Mouse (Mus musculus): ENCODE results near the gene Hao1. TPM values are rescaled to one million over a fixed set of nuclear protein-coding genes. Genes with fewer than 3 reads are reported as not detected.

Gene Hao1
- total RNA-seq (2022): not detected

GRCm38 (mm10) chr2:134554221-134554727, at the start of gene Hao1:
Hao1 (minus strand) TSS chr2:134554368.
- no peak for DNase-seq (ENCODE audit: low spot score in 2 of 2)

- no peak for DNase-seq (ENCODE audit: low spot score in 2 of 2)
Measured at GRCm38 (mm10) chr2:134591081-134591694, 37.0 kb upstream of the Hao1 start.

- DNase-seq (ENCODE audit: low spot score in 2 of 2): no peak
Measured at GRCm38 (mm10) chr2:134585243-134585642, 31.1 kb upstream of the Hao1 start.

GRCm38 (mm10) chr2:134559422-134559821, 5.3 kb upstream of the Hao1 start:
- no peak for DNase-seq (ENCODE audit: low spot score in 2 of 2)

GRCm38 (mm10) chr2:134552358-134552757, 1.8 kb downstream of the Hao1 start:
- DNase-seq (ENCODE audit: low spot score in 2 of 2): no peak

- peak; percentile 13 to 67 for DNase-seq (ENCODE audit: low spot score in 2 of 2)
Measured at GRCm38 (mm10) chr2:134549770-134550169, 4.4 kb downstream of the Hao1 start.

- no peak for DNase-seq (ENCODE audit: low spot score in 2 of 2)
Measured at GRCm38 (mm10) chr2:134545116-134545515, 9.1 kb downstream of the Hao1 start.

GRCm38 (mm10) chr2:134544321-134545065, 9.7 kb downstream of the Hao1 start:
- no peak for DNase-seq (ENCODE audit: low spot score in 2 of 2)

GRCm38 (mm10) chr2:134543501-134543900, 10.7 kb downstream of the Hao1 start:
- no peak for DNase-seq (ENCODE audit: low spot score in 2 of 2)

- DNase-seq (ENCODE audit: low spot score in 2 of 2): no peak
Measured at GRCm38 (mm10) chr2:134541019-134541418, 13.1 kb downstream of the Hao1 start.

- DNase-seq (ENCODE audit: low spot score in 2 of 2): no peak
Measured at GRCm38 (mm10) chr2:134538451-134538850, 15.7 kb downstream of the Hao1 start.

GRCm38 (mm10) chr2:134528122-134528810, 25.9 kb downstream of the Hao1 start:
- DNase-seq (ENCODE audit: low spot score in 2 of 2): no peak

- no peak for DNase-seq (ENCODE audit: low spot score in 2 of 2)
Measured at GRCm38 (mm10) chr2:134527419-134528114, 26.6 kb downstream of the Hao1 start.

- no peak for DNase-seq (ENCODE audit: low spot score in 2 of 2)
Measured at GRCm38 (mm10) chr2:134518042-134518441, 36.1 kb downstream of the Hao1 start.

GRCm38 (mm10) chr2:134499777-134500176, 54.4 kb downstream of the Hao1 start:
- no peak for DNase-seq (ENCODE audit: low spot score in 2 of 2)

GRCm38 (mm10) chr2:134498450-134498849, 55.7 kb downstream of the Hao1 start:
- no peak for DNase-seq (ENCODE audit: low spot score in 2 of 2)

GRCm38 (mm10) chr2:134488671-134489070, 65.5 kb downstream of the Hao1 start:
- no peak for DNase-seq (ENCODE audit: low spot score in 2 of 2)

- DNase-seq (ENCODE audit: low spot score in 2 of 2): no peak
Measured at GRCm38 (mm10) chr2:134486055-134486834, 67.9 kb downstream of the Hao1 start.

GRCm38 (mm10) chr2:134482683-134483082, 71.5 kb downstream of the Hao1 start:
- no peak for DNase-seq (ENCODE audit: low spot score in 2 of 2)

GRCm38 (mm10) chr2:134481759-134482158, 72.4 kb downstream of the Hao1 start:
- DNase-seq (ENCODE audit: low spot score in 2 of 2): peak; percentile 33 to 74

GRCm38 (mm10) chr2:134481174-134481573, 73.0 kb downstream of the Hao1 start:
- no peak for DNase-seq (ENCODE audit: low spot score in 2 of 2)
